Mouse (Mus musculus) liver (tissue): ENCODE results near the gene Rabl6.

Experiments
- DNase-seq: peaks from one replicate; pipeline ENCODE4 v3.0.0-alpha.2; 2020; ENCODE audit warnings: mixed read lengths

The Rabl6 gene

GRCm38 (mm10) chr2:25536531-25536930, 71.8 kb downstream of the Rabl6 start:
- DNase-seq: no peak

- no peak for DNase-seq
These were observed 73.5 kb downstream of the Rabl6 start for GRCm38 (mm10) chr2:25534866-25535182.

GRCm38 (mm10) chr2:25534178-25534865, 74.0 kb downstream of the Rabl6 start:
- DNase-seq: no peak

- DNase-seq: no peak
These were observed 74.6 kb downstream of the Rabl6 start for GRCm38 (mm10) chr2:25533707-25534106.
